Mouse (Mus musculus): ENCODE measurements around the gene March7. TPM values are rescaled to one million over a fixed set of nuclear protein-coding genes. Genes with fewer than 3 reads are reported as not detected.

The March7 gene
- total and polyA plus RNA-seq, 3 experiments = 32.3 to 36.4 TPM; not detected in 1

DNA sequence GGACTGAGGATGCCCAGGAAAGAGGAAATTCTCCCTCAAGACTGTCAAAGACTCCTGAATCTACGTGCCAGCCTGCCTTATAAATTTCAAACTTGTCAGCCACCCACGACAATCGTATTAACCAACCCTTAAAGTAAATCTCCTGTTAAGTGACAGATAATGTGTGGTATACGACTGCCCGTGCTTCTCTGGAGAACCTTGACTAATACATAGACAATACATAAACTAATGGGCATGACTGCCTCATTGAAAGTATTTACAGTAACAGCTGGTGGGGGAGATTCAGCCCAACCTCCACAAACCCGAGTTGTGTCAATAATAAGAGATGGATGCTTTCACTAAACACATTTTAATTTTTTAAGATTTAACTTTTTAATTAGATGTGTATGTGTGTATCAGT lies 3.9 kb upstream of the March7 start:
- Histone ChIP-seq H3K9me3 (replicated peaks; ENCODE audit: insufficient read depth, low read length) (no peaks in the 10 kb centered on the region), H3K4me1 (ENCODE audit: control insufficient read depth in 1 of 2, insufficient read depth in 2 of 2, low read length in 2 of 2) (peaks cover 12 to 35% of the 10 kb centered on the region in 2 experiments)
- TF ChIP-seq MAX (IDR thresholded peaks at IDR 0.05; ENCODE audit: low read length) (no peak), POLR2AphosphoS2 (IDR thresholded peaks at IDR 0.05; ENCODE audit: low read length) (no peak)

DNA sequence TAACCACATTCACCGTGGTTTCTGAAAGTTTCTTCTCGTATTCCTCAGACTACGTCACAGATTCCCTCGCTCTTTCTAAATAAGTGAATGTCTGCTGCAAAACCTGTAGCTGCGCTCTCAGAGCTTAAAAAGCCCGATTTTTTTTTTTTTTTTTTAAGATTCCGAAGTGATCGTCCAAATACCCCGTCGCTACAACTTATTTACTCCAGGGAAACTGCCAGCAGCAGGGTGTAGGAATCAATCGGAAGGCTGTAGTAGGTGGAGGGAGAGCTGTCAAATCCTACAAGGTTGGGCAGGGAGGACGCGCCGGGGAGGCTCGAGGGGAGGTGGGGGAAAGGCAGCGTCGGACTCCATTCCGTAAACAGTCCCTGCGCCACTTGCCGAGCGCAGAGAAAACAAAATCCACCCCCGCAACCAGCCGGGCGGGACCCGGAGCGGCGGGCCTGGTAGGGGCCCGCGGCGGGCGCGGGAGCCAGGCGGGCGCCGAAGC lies 520 bp upstream of the March7 start:
- no peak for TF ChIP-seq POLR2AphosphoS5 (IDR thresholded peaks at IDR 0.05; ENCODE audit: borderline replicate concordance, low read depth, low read length)
- TF ChIP-seq E2F4 (IDR thresholded peaks at IDR 0.05; ENCODE audit: borderline replicate concordance, low read depth, low read length) = no peak
- TF ChIP-seq SIN3A (IDR thresholded peaks at IDR 0.05; ENCODE audit: low read length) = peak; percentile 74
- peak; percentile 76 for TF ChIP-seq ZNF384 (IDR thresholded peaks at IDR 0.05; ENCODE audit: low read depth, low read length)
- TF ChIP-seq MAX (IDR thresholded peaks at IDR 0.05; ENCODE audit: low read length) = 0 out of 2 replicates have a peak, but pooled peaks have one; percentile 8
- TF ChIP-seq MXI1 (IDR thresholded peaks at IDR 0.05; ENCODE audit: low read depth, low read length) = peak; percentile 54
- TF ChIP-seq MAZ (IDR thresholded peaks at IDR 0.05; ENCODE audit: low read depth, low read length) = 0 out of 2 replicates have a peak, but pooled peaks have one; percentile 27
- no peak for TF ChIP-seq MAFK (IDR thresholded peaks at IDR 0.05; ENCODE audit: borderline replicate concordance, low read depth, low read length)
- no peak for TF ChIP-seq MYC (IDR thresholded peaks at IDR 0.05; ENCODE audit: low read depth, low read length)
- 0 out of 2 replicates have a peak, but pooled peaks have one; percentile 33 for TF ChIP-seq UBTF (IDR thresholded peaks at IDR 0.05; ENCODE audit: borderline replicate concordance, insufficient read depth, low read depth, low read length)
- Histone ChIP-seq H3K4me3 (ENCODE audit: control insufficient read depth in 1 of 2, insufficient read depth in 1 of 2, low read depth in 2 of 2, low read length in 2 of 2) (peak overlapping the region; percentile 97 to 100), H3K9me3 (replicated peaks; ENCODE audit: insufficient read depth, low read length) (no peaks in the 10 kb centered on the region), H3K79me2 (ENCODE audit: control insufficient read depth, insufficient read depth, low read length, poor library complexity) (peaks cover 53% of the 10 kb centered on the region), H3K27me3 (ENCODE audit: control insufficient read depth in 1 of 2, insufficient read depth in 2 of 2, low read length in 2 of 2) (no peaks in the 10 kb centered on the region), H3K4me1 (ENCODE audit: control insufficient read depth in 1 of 2, insufficient read depth in 2 of 2, low read length in 2 of 2) (peaks cover 12 to 33% of the 10 kb centered on the region in 2 experiments), H3K36me3 (ENCODE audit: control insufficient read depth in 1 of 2, insufficient read depth in 2 of 2, low read length in 2 of 2) (peaks cover 2 to 48% of the 10 kb centered on the region in 2 experiments; a peak in 3 of 4 replicates), H3K9ac (ENCODE audit: control insufficient read depth, low read depth, low read length, poor library complexity, severe bottlenecking) (peak overlapping the region; percentile 94), H3K27ac (ENCODE audit: control insufficient read depth, low read depth, low read length) (peak overlapping the region; percentile 68)
- DNase-seq (ENCODE audit: low read depth, low spot score) = peak; percentile 70

More for the DNA sequence above, 3.9 kb upstream of the March7 start:
- Histone ChIP-seq H3K79me2 (ENCODE audit: control insufficient read depth, insufficient read depth, low read length, poor library complexity) (peaks cover 25% of the 10 kb centered on the region), H3K4me3 (ENCODE audit: control insufficient read depth in 1 of 2, insufficient read depth in 1 of 2, low read depth in 2 of 2, low read length in 2 of 2) (no peak overlapping the region), H3K27ac (ENCODE audit: control insufficient read depth, low read depth, low read length) (no peak overlapping the region), H3K9ac (ENCODE audit: control insufficient read depth, low read depth, low read length, poor library complexity, severe bottlenecking) (no peak overlapping the region), H3K27me3 (ENCODE audit: control insufficient read depth in 1 of 2, insufficient read depth in 2 of 2, low read length in 2 of 2) (no peaks in the 10 kb centered on the region), H3K36me3 (ENCODE audit: control insufficient read depth in 1 of 2, insufficient read depth in 2 of 2, low read length in 2 of 2) (peaks cover 0 to 34% of the 10 kb centered on the region in 2 experiments; a peak in 2 of 4 replicates)
- no peak for DNase-seq (ENCODE audit: low read depth, low spot score)

DNA sequence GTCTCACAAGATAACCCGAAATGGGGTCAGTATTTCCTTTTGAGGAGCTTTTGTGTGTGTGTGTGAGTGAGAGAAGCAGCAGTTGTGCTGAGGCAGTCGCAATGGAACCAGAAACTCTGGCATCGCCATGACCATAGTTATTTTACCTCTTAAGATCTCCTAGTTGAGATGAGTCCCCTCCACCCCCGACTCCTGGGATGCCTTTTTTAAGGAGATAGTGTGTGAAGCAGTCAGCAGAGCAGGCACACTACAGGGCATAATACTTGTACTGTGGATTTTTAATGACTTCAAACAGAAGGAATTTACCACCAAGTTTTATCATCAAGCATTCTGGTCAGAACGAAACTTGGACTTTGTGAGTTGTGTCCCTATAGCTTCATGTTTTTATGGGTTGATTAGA lies 1.1 kb downstream of the March7 start:
- TF ChIP-seq NELFE (IDR thresholded peaks at IDR 0.05; ENCODE audit: low read depth, low read length) (no peak), POLR2A (IDR thresholded peaks at IDR 0.05; ENCODE audit: control insufficient read depth in 1 of 2, insufficient read depth in 1 of 2, low read depth in 1 of 2, low read length in 2 of 2, poor library complexity in 1 of 2) (no peak), UBTF (IDR thresholded peaks at IDR 0.05; ENCODE audit: borderline replicate concordance, insufficient read depth, low read depth, low read length) (no peak), CHD1 (IDR thresholded peaks at IDR 0.05; ENCODE audit: low read depth, low read length) (0 out of 2 replicates have a peak, but pooled peaks have one; percentile 24), MYB (IDR thresholded peaks at IDR 0.05; ENCODE audit: low read depth, low read length) (no peak), SIN3A (IDR thresholded peaks at IDR 0.05; ENCODE audit: low read length) (peak; percentile 2; the same call in 1 of the 2 replicates), GABPA (IDR thresholded peaks at IDR 0.05; ENCODE audit: low read depth, low read length) (no peak), CHD2 (IDR thresholded peaks at IDR 0.05; ENCODE audit: low read length) (no peak), POLR2AphosphoS5 (IDR thresholded peaks at IDR 0.05; ENCODE audit: borderline replicate concordance, low read depth, low read length) (no peak), USF2 (IDR thresholded peaks at IDR 0.05; ENCODE audit: borderline replicate concordance in 1 of 2, insufficient read depth in 1 of 2, low read depth in 1 of 2, low read length in 2 of 2) (no peak), ZC3H11A (IDR thresholded peaks at IDR 0.05; ENCODE audit: low read depth, low read length) (no peak), MEF2A (IDR thresholded peaks at IDR 0.05; ENCODE audit: extremely low read depth, insufficient replicate concordance, low read depth, low read length, poor library complexity, severe bottlenecking) (no peak)
- Histone ChIP-seq H3K79me2 (ENCODE audit: control insufficient read depth, insufficient read depth, low read length, poor library complexity) (peaks cover 66% of the 10 kb centered on the region), H3K9ac (ENCODE audit: control insufficient read depth, low read depth, low read length, poor library complexity, severe bottlenecking) (peak overlapping the region; percentile 100), H3K27ac (ENCODE audit: control insufficient read depth, low read depth, low read length) (no peak overlapping the region), H3K4me3 (ENCODE audit: control insufficient read depth in 1 of 2, insufficient read depth in 1 of 2, low read depth in 2 of 2, low read length in 2 of 2) (peak overlapping the region; percentile 89 to 100), H3K27me3 (ENCODE audit: control insufficient read depth in 1 of 2, insufficient read depth in 2 of 2, low read length in 2 of 2) (no peaks in the 10 kb centered on the region), H3K36me3 (ENCODE audit: control insufficient read depth in 1 of 2, insufficient read depth in 2 of 2, low read length in 2 of 2) (peaks cover 9 to 45% of the 10 kb centered on the region in 2 experiments), H3K9me3 (replicated peaks; ENCODE audit: insufficient read depth, low read length) (no peaks in the 10 kb centered on the region), H3K4me1 (ENCODE audit: control insufficient read depth in 1 of 2, insufficient read depth in 2 of 2, low read length in 2 of 2) (peaks cover 8 to 23% of the 10 kb centered on the region in 2 experiments)
- DNase-seq (ENCODE audit: low read depth, low spot score) = no peak

All from MEL (cell line).